Mouse (Mus musculus) MEL (cell line): Measurements from ENCODE around the gene Cfap57. TPM values are rescaled to one million over a fixed set of nuclear protein-coding genes. Genes with fewer than 3 reads are reported as not detected.
"Not testable (repeated sequence)": the region's sequence is repeated elsewhere in the genome, so short reads cannot be mapped to it uniquely, and the experiment has no call there.

ENCODE experiments used
- DNase-seq: peaks from one replicate; pipeline ENCODE4 v3.0.0; 2011; ENCODE audit warnings: low read depth, low spot score
- H3K27ac ChIP-seq: 2 replicates; pipeline ENCODE4 v1.5.1; 2012; ENCODE audit warnings: low read depth, mild to moderate bottlenecking, control low read depth, low read length, moderate library complexity; ENCODE audit not compliant: control insufficient read depth
- H3K27me3 ChIP-seq, 2 experiments: fragments of 150-350 bp in 1 of 2; sonication (generic) in 1 of 2; 2 replicates each; pipeline ENCODE4 v1.6.1; 2012; ENCODE audit warnings: low read length in 2 of 2, mild to moderate bottlenecking in 2 of 2, improper control_type of control experiment in 1 of 2, moderate library complexity in 1 of 2; ENCODE audit not compliant: insufficient read depth in 2 of 2, control insufficient read depth in 1 of 2
- H3K36me3 ChIP-seq, 2 experiments: 2 replicates each; pipeline ENCODE4 v1.6.1; 2012 to 2014; ENCODE audit warnings: low read length in 2 of 2, improper control_type of control experiment in 1 of 2, inconsistent platforms in 1 of 2, mild to moderate bottlenecking in 1 of 2; ENCODE audit not compliant: insufficient read depth in 2 of 2, control insufficient read depth in 1 of 2
- H3K4me1 ChIP-seq, 2 experiments: fragments of 150-350 bp in 1 of 2; sonication (generic) in 1 of 2; 2 replicates each; pipeline ENCODE4 v1.6.1; 2012; ENCODE audit warnings: low read length in 2 of 2, improper control_type of control experiment in 1 of 2, mild to moderate bottlenecking in 1 of 2; ENCODE audit not compliant: insufficient read depth in 2 of 2, control insufficient read depth in 1 of 2
- H3K4me3 ChIP-seq, 2 experiments: fragments of 150-350 bp in 1 of 2; sonication (generic) in 1 of 2; 2 replicates each; pipeline ENCODE4 v1.5.1; 2012; ENCODE audit warnings: low read depth in 2 of 2, low read length in 2 of 2, mild to moderate bottlenecking in 2 of 2, moderate library complexity in 2 of 2, control low read depth in 1 of 2, improper control_type of control experiment in 1 of 2; ENCODE audit not compliant: control insufficient read depth in 1 of 2, insufficient read depth in 1 of 2
- H3K79me2 ChIP-seq: 2 replicates; pipeline ENCODE4 v1.6.1; 2012; ENCODE audit warnings: mild to moderate bottlenecking, low read length, moderate library complexity; ENCODE audit not compliant: control insufficient read depth, poor library complexity, insufficient read depth
- H3K9ac ChIP-seq: 2 replicates; pipeline ENCODE4 v1.6.1; 2012; ENCODE audit warnings: low read depth, mild to moderate bottlenecking, control low read depth, low read length, moderate library complexity; ENCODE audit not compliant: control insufficient read depth, poor library complexity, severe bottlenecking
- H3K9me3 ChIP-seq: fragments of 150-350 bp; sonication (generic); replicated peaks from 2 replicates; pipeline ENCODE4 v1.6.1; 2012; ENCODE audit warnings: mild to moderate bottlenecking, low read length, improper control_type of control experiment, moderate library complexity; ENCODE audit not compliant: insufficient read depth
- E2F4 ChIP-seq: IDR thresholded peaks from 2 replicates; pipeline ENCODE4 v1.6.1; 2011; ENCODE audit warnings: low read depth, low read length, improper control_type of control experiment, borderline replicate concordance
- MAX ChIP-seq: IDR thresholded peaks from 2 replicates; pipeline ENCODE4 v1.6.1; 2011; ENCODE audit warnings: low read length, improper control_type of control experiment
- MXI1 ChIP-seq: IDR thresholded peaks from 2 replicates; pipeline ENCODE4 v1.6.1; 2011; ENCODE audit warnings: mild to moderate bottlenecking, low read depth, low read length, improper control_type of control experiment
- POLR2A ChIP-seq, 2 experiments: IDR thresholded peaks; 2 replicates each; pipeline ENCODE4 v1.6.1; 2011 to 2012; ENCODE audit warnings: low read length in 2 of 2, mild to moderate bottlenecking in 2 of 2, control low read depth in 1 of 2, improper control_type of control experiment in 1 of 2, low read depth in 1 of 2, moderate library complexity in 1 of 2; ENCODE audit not compliant: control insufficient read depth in 1 of 2, insufficient read depth in 1 of 2, poor library complexity in 1 of 2
- POLR2AphosphoS5 ChIP-seq: IDR thresholded peaks from 2 replicates; pipeline ENCODE4 v1.6.1; 2012; ENCODE audit warnings: low read depth, borderline replicate concordance, mild to moderate bottlenecking, inconsistent platforms, low read length, moderate library complexity, mixed read lengths
- SIN3A ChIP-seq: IDR thresholded peaks from 2 replicates; pipeline ENCODE4 v1.6.1; 2012; ENCODE audit warnings: low read length, improper control_type of control experiment, inconsistent platforms
- SMC3 ChIP-seq: IDR thresholded peaks from 2 replicates; pipeline ENCODE4 v1.6.1; 2011; ENCODE audit warnings: low read depth, low read length, improper control_type of control experiment
- TBP ChIP-seq: IDR thresholded peaks from 2 replicates; pipeline ENCODE4 v1.8.0; 2011; ENCODE audit warnings: low read depth, low read length, improper control_type of control experiment
- ZC3H11A ChIP-seq: IDR thresholded peaks from 2 replicates; pipeline ENCODE4 v1.6.1; 2012; ENCODE audit warnings: low read depth, mild to moderate bottlenecking, inconsistent platforms, low read length, improper control_type of control experiment
- ZMIZ1 ChIP-seq: IDR thresholded peaks from 2 replicates; pipeline ENCODE4 v1.6.1; 2012; ENCODE audit warnings: low read depth, mild to moderate bottlenecking, inconsistent platforms, low read length, improper control_type of control experiment, moderate library complexity
- ZNF384 ChIP-seq: IDR thresholded peaks from 2 replicates; pipeline ENCODE4 v1.6.1; 2012; ENCODE audit warnings: low read depth, mild to moderate bottlenecking, inconsistent platforms, low read length, improper control_type of control experiment
- polyA plus RNA-seq, 2 experiments: library from polyadenylated mRNA; stranded (reverse) in 1 of 2; unstranded in 1 of 2; fragments of >175 nt in 1 of 2; fragments of >200 nt in 1 of 2; gene quantifications; 2 replicates each; pipeline versions ENCODE4 v1.2.1 to v1.2.4; 2012; ENCODE audit warnings: low replicate concordance in 2 of 2, low read depth in 1 of 2; ENCODE audit not compliant: insufficient read length in 2 of 2, insufficient read depth in 1 of 2, missing spikeins in 1 of 2
- total RNA-seq: library from RNA; depleted of rRNA; stranded (reverse); fragments of 300-350 nt; gene quantifications from 2 replicates; pipeline ENCODE4 v1.2.3, GENCODE M21; 2012; rRNA removed

The Cfap57 gene
- total and polyA plus RNA-seq, 3 experiments: not detected

GRCm38 (mm10) chr4:118509050-118509449, 111.5 kb downstream of the Cfap57 start:
- no peaks in the 10 kb centered on the region for H3K79me2 ChIP-seq
- H3K36me3 ChIP-seq: no peaks in the 10 kb centered on the region
- TF ChIP-seq E2F4: no peak
- no peak for TF ChIP-seq ZC3H11A
- TF ChIP-seq ZNF384: no peak
- no peak for TF ChIP-seq POLR2A (IDR thresholded peaks at IDR 0.05; ENCODE audit: control insufficient read depth in 1 of 2, insufficient read depth in 1 of 2, low read depth in 1 of 2, low read length in 2 of 2, poor library complexity in 1 of 2)
- H3K9me3 ChIP-seq: no peaks in the 10 kb centered on the region
- peaks cover 0 to 2% of the 10 kb centered on the region in 2 experiments; a peak in 2 of 4 replicates for H3K27me3 ChIP-seq
- H3K27ac ChIP-seq: no peak overlapping the region
- no peak overlapping the region for H3K9ac ChIP-seq
- no peaks in the 10 kb centered on the region for H3K4me1 ChIP-seq
- no peak overlapping the region for H3K4me3 ChIP-seq
- no peak for DNase-seq

- DNase-seq, H3K9ac ChIP-seq, H3K27me3 ChIP-seq, H3K27ac ChIP-seq, H3K4me3 ChIP-seq, H3K9me3 ChIP-seq, H3K36me3 ChIP-seq, H3K4me1 ChIP-seq, H3K79me2 ChIP-seq: not testable (repeated sequence)
Observed at GRCm38 (mm10) chr4:118507171-118507570, 113.4 kb downstream of the Cfap57 start.

GRCm38 (mm10) chr4:118505551-118505950, 115.0 kb downstream of the Cfap57 start:
- DNase-seq: no peak
- H3K4me3 ChIP-seq: no peak overlapping the region
- H3K9me3 ChIP-seq: no peaks in the 10 kb centered on the region
- H3K36me3 ChIP-seq: no peaks in the 10 kb centered on the region
- no peak for TF ChIP-seq ZMIZ1
- no peak for TF ChIP-seq SMC3
- TF ChIP-seq TBP: no peak
- no peak for TF ChIP-seq MXI1
- TF ChIP-seq MAX: no peak
- no peak for TF ChIP-seq POLR2AphosphoS5
- TF ChIP-seq SIN3A: no peak
- H3K27ac ChIP-seq: no peak overlapping the region
- H3K79me2 ChIP-seq: no peaks in the 10 kb centered on the region
- no peaks in the 10 kb centered on the region for H3K4me1 ChIP-seq
- peaks cover 0 to 4% of the 10 kb centered on the region in 2 experiments; a peak in 2 of 4 replicates for H3K27me3 ChIP-seq
- H3K9ac ChIP-seq: no peak overlapping the region

Other genes starting within 250 kb of the Cfap57 start
- gene Szt2, start 211.5 kb downstream of the Cfap57 start, total RNA-seq: 5.7 and 7.3 TPM in 2 replicates
- gene Szt2, start 211.5 kb downstream of the Cfap57 start, polyA plus RNA-seq: 10 to 100 TPM in 1 of 2 experiments, not detected in 1; 24.0 TPM
- 143 and 159 TPM in 2 replicates for gene Med8, start 211.4 kb downstream of the Cfap57 start, total RNA-seq
- 100 to 1,000 TPM in 1 of 2 experiments, 10 to 100 TPM in 1; 84.2 to 134 TPM for gene Med8, start 211.4 kb downstream of the Cfap57 start, polyA plus RNA-seq
- gene Elovl1, start 192.7 kb downstream of the Cfap57 start, total RNA-seq: 93.5 and 134 TPM in 2 replicates
- gene Elovl1, start 192.7 kb downstream of the Cfap57 start, polyA plus RNA-seq: 100 to 1,000 TPM; 246 to 391 TPM
- gene Cdc20, start 183.4 kb downstream of the Cfap57 start, total RNA-seq: 189 and 211 TPM in 2 replicates
- 100 to 1,000 TPM in 1 of 2 experiments, not detected in 1; 247 TPM for gene Cdc20, start 183.4 kb downstream of the Cfap57 start, polyA plus RNA-seq
- 0.04 TPM in 1 of 2 replicates, not detected in the other for gene Mpl, start 163.3 kb downstream of the Cfap57 start, total RNA-seq
- under 1 TPM in 1 of 2 experiments, not detected in 1; 0.04 TPM for gene Mpl, start 163.3 kb downstream of the Cfap57 start, polyA plus RNA-seq
- not detected in 2 replicates for gene Tie1, start 130.7 kb downstream of the Cfap57 start, total RNA-seq
- gene Tie1, start 130.7 kb downstream of the Cfap57 start, polyA plus RNA-seq: under 1 TPM in 1 of 2 experiments, not detected in 1; 0.03 TPM
- not detected in 2 replicates for gene 2610528J11Rik, start 93.8 kb downstream of the Cfap57 start, total RNA-seq
- gene 2610528J11Rik, start 93.8 kb downstream of the Cfap57 start, polyA plus RNA-seq: not detected
- 1.5 and 1.8 TPM in 2 replicates for gene Tmem125, start 76.7 kb downstream of the Cfap57 start, total RNA-seq
- 1 to 10 TPM in 1 of 2 experiments, not detected in 1; 3.2 TPM for gene Tmem125, start 76.7 kb downstream of the Cfap57 start, polyA plus RNA-seq
- 313 and 357 TPM in 2 replicates for gene Ebna1bp2, start within 50 bp of the Cfap57 start, total RNA-seq
- gene Ebna1bp2, start within 50 bp of the Cfap57 start, polyA plus RNA-seq: 100 to 1,000 TPM in 1 of 2 experiments, not detected in 1; 378 TPM
- gene Olfr62, start 38.2 kb upstream of the Cfap57 start, total RNA-seq: not detected in 2 replicates
- gene Olfr62, start 38.2 kb upstream of the Cfap57 start, polyA plus RNA-seq: not detected
- not detected in 2 replicates for gene Olfr1342, start 72.0 kb upstream of the Cfap57 start, total RNA-seq
- gene Olfr1342, start 72.0 kb upstream of the Cfap57 start, polyA plus RNA-seq: not detected
- not detected in 2 replicates for gene Olfr1341, start 82.7 kb upstream of the Cfap57 start, total RNA-seq
- not detected for gene Olfr1341, start 82.7 kb upstream of the Cfap57 start, polyA plus RNA-seq
- not detected in 2 replicates for gene Olfr1340, start 99.4 kb upstream of the Cfap57 start, total RNA-seq
- gene Olfr1340, start 99.4 kb upstream of the Cfap57 start, polyA plus RNA-seq: not detected
- not detected in 2 replicates for gene Olfr1339, start 111.4 kb upstream of the Cfap57 start, total RNA-seq
- gene Olfr1339, start 111.4 kb upstream of the Cfap57 start, polyA plus RNA-seq: not detected
- not detected in 2 replicates for gene Olfr1338, start 138.0 kb upstream of the Cfap57 start, total RNA-seq
- not detected for gene Olfr1338, start 138.0 kb upstream of the Cfap57 start, polyA plus RNA-seq
- gene Olfr1337, start 161.8 kb upstream of the Cfap57 start, total RNA-seq: not detected in 2 replicates
- gene Olfr1337, start 161.8 kb upstream of the Cfap57 start, polyA plus RNA-seq: not detected
- not detected in 2 replicates for gene Olfr1335, start 189.2 kb upstream of the Cfap57 start, total RNA-seq
- not detected for gene Olfr1335, start 189.2 kb upstream of the Cfap57 start, polyA plus RNA-seq
- gene Olfr1333, start 215.5 kb upstream of the Cfap57 start, total RNA-seq: not detected in 2 replicates
- gene Olfr1333, start 215.5 kb upstream of the Cfap57 start, polyA plus RNA-seq: not detected
- not detected in 2 replicates for gene Olfr1331, start 243.9 kb upstream of the Cfap57 start, total RNA-seq
- not detected for gene Olfr1331, start 243.9 kb upstream of the Cfap57 start, polyA plus RNA-seq